Mouse (Mus musculus): Measurements from ENCODE around the gene Gm20671. TPM values are rescaled to one million over a fixed set of nuclear protein-coding genes. Genes with fewer than 3 reads are reported as not detected.
"Not testable (repeated sequence)": the region's sequence is repeated elsewhere in the genome, so short reads cannot be mapped to it uniquely, and the experiment has no call there.

Gene Gm20671
- polyA plus RNA-seq, 1 experiment from 2014 or later, result not detected

GRCm38 (mm10) chr5:32747650-32748375, 79.1 kb downstream of the Gm20671 start:
- Histone ChIP-seq H3K9ac (ENCODE audit: low read depth, low read length) (no peak overlapping the region), H3K4me1 (ENCODE audit: control insufficient read depth, insufficient read depth, low read length) (peaks cover 3% of the 10 kb centered on the region; the same call in 1 of the 2 replicates), H3K9me3 (replicated peaks; ENCODE audit: control insufficient read depth, low read length, poor library complexity, severe bottlenecking) (no peaks in the 10 kb centered on the region), H3K27ac (ENCODE audit: low read length) (no peak overlapping the region), H3K27me3 (ENCODE audit: control insufficient read depth, insufficient read depth, low read depth, low read length) (no peaks in the 10 kb centered on the region), H3K4me3 (ENCODE audit: low read depth, low read length) (no peak overlapping the region), H3K4me2 (ENCODE audit: low read length) (no peak overlapping the region), H3K36me3 (ENCODE audit: control insufficient read depth, insufficient read depth, low read length) (no peaks in the 10 kb centered on the region)
- WGBS, result 64% methylated on average over 6 of the region's 6 CpGs
- ATAC-seq, result no peak

DNA sequence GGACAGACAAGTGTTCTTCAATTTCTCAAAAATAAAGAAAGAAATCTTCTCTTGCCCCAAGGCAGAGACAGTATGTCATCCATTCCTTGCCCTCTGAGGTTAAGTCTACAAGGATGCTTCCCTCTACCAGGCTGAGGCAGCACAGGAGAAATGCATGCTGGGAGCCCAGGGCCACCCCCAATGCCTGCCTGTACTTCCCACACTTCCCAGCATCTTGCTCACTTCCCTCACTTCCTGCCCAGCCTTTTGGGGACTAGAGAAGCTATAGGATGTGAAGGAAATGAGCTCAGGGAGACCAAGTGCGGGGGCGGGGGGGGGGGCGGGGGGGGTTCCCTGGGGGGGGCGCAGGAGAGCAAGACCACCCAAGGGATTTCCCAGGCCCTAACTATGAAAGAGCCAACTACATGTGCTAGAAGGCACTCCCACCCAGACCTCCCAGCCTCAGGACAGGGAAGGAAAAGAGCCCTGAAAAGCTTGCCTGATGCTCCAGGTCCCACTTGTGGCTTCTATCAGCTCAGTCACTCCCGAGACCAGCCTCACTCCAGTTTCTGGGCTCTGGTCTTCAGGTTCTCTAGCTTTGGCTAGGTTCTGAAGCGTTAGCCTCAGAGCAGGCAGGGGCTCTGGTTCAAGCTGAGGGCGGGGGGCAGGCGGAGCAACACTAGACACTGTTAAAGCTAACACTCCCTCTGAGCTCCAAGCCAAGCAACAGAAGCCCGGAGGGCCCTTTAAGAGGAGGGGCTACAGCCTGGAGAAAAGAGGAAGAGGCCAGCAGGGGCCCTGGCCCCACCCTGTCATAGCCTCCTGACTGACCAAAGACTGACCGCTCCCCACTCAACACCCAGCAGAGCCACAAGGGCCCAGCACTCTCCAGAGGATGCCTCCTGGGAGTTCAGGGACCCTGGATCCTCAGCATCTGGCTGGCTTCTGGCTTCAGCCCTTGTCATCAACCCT, 80.9 kb downstream of the Gm20671 start:
- 0 out of 2 replicates have a peak overlapping the region, but pooled peaks have one; percentile 9 for H3K27ac ChIP-seq (ENCODE audit: low read length)
- no peak overlapping the region for H3K9ac ChIP-seq (ENCODE audit: low read depth, low read length)
- no peaks in the 10 kb centered on the region for H3K9me3 ChIP-seq (replicated peaks; ENCODE audit: control insufficient read depth, low read length, poor library complexity, severe bottlenecking)
- peaks cover 3% of the 10 kb centered on the region; the same call in 1 of the 2 replicates for H3K4me1 ChIP-seq (ENCODE audit: control insufficient read depth, insufficient read depth, low read length)
- H3K4me3 ChIP-seq (ENCODE audit: low read depth, low read length), result peak overlapping the region; percentile 25
- WGBS, result 4% methylated on average over 6 of the region's 10 CpGs
- no peaks in the 10 kb centered on the region for H3K36me3 ChIP-seq (ENCODE audit: control insufficient read depth, insufficient read depth, low read length)
- H3K4me2 ChIP-seq (ENCODE audit: low read length), result peak overlapping the region; percentile 15
- ATAC-seq, result peak; percentile 19
- H3K27me3 ChIP-seq (ENCODE audit: control insufficient read depth, insufficient read depth, low read depth, low read length), result no peaks in the 10 kb centered on the region

DNA sequence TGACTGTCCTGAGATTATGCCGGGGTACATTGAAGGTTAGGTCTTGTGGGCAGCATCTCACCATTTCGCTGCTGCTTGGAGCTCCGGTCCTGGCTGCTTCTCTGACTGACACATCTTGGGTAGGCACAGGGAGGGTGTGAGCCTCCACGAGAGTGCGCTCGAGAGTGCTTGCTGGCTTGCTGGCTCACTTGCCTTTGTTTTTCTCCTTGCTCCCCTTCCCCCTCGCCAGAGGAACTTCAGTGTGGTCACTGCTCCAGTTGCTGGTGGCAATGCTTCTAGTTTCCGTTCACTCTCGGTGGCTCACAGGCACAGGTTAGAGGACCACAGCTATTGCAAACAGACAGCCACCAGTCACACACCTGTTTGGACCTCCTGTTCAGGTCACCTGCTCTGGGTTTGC, 84.8 kb downstream of the Gm20671 start:
- H3K9ac ChIP-seq (ENCODE audit: low read depth, low read length), result no peak overlapping the region
- peak overlapping the region; percentile 78 for H3K27ac ChIP-seq (ENCODE audit: low read length)
- peaks cover 3% of the 10 kb centered on the region; the same call in 1 of the 2 replicates for H3K4me1 ChIP-seq (ENCODE audit: control insufficient read depth, insufficient read depth, low read length)
- H3K36me3 ChIP-seq (ENCODE audit: control insufficient read depth, insufficient read depth, low read length), result no peaks in the 10 kb centered on the region
- no peak overlapping the region for H3K4me3 ChIP-seq (ENCODE audit: low read depth, low read length)
- no peaks in the 10 kb centered on the region for H3K9me3 ChIP-seq (replicated peaks; ENCODE audit: control insufficient read depth, low read length, poor library complexity, severe bottlenecking)
- WGBS, result 38% methylated on average over 9 of the region's 9 CpGs
- H3K4me2 ChIP-seq (ENCODE audit: low read length), result no peak overlapping the region
- peak; percentile 47 for ATAC-seq
- H3K27me3 ChIP-seq (ENCODE audit: control insufficient read depth, insufficient read depth, low read depth, low read length), result no peaks in the 10 kb centered on the region

GRCm38 (mm10) chr5:32741377-32741776, 85.5 kb downstream of the Gm20671 start:
- 47% methylated on average over 4 of the region's 4 CpGs for WGBS
- H3K27ac ChIP-seq (ENCODE audit: low read length), result peak overlapping the region; percentile 78
- H3K27me3 ChIP-seq (ENCODE audit: control insufficient read depth, insufficient read depth, low read depth, low read length); H3K4me3 ChIP-seq (ENCODE audit: low read depth, low read length); H3K4me1 ChIP-seq (ENCODE audit: control insufficient read depth, insufficient read depth, low read length); H3K9ac ChIP-seq (ENCODE audit: low read depth, low read length); H3K4me2 ChIP-seq (ENCODE audit: low read length); H3K9me3 ChIP-seq (replicated peaks; ENCODE audit: control insufficient read depth, low read length, poor library complexity, severe bottlenecking); H3K36me3 ChIP-seq (ENCODE audit: control insufficient read depth, insufficient read depth, low read length): not testable (repeated sequence)
- ATAC-seq, result peak; percentile 62

DNA sequence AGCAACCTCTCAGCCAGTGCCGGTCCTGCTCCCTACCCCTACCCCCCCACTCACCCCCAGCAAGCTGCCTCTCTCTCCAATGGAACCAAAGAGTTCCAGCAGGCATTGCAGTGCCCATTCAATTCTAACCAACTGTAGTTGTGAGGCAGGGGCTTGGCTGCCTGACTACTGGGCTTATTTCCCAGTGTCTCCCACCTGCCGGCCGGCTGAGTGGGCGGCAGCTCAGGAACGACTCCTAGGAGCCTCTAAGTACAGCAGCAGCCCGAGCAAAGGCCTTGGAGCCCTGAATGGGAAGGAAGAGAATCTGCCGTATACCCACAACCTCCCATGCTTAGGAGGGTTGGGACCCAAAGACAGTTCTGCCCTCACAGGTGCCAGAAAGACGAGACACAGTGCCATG, 86.1 kb downstream of the Gm20671 start:
- ATAC-seq; H3K4me1 ChIP-seq (ENCODE audit: control insufficient read depth, insufficient read depth, low read length); H3K27me3 ChIP-seq (ENCODE audit: control insufficient read depth, insufficient read depth, low read depth, low read length); H3K4me3 ChIP-seq (ENCODE audit: low read depth, low read length); H3K9ac ChIP-seq (ENCODE audit: low read depth, low read length); H3K9me3 ChIP-seq (replicated peaks; ENCODE audit: control insufficient read depth, low read length, poor library complexity, severe bottlenecking); H3K36me3 ChIP-seq (ENCODE audit: control insufficient read depth, insufficient read depth, low read length): not testable (repeated sequence)
- H3K4me2 ChIP-seq (ENCODE audit: low read length), result 0 out of 2 replicates have a peak overlapping the region, but pooled peaks have one; percentile 11
- WGBS, result 74% methylated on average over 8 of the region's 8 CpGs
- peak overlapping the region; percentile 67 for H3K27ac ChIP-seq (ENCODE audit: low read length)

DNA sequence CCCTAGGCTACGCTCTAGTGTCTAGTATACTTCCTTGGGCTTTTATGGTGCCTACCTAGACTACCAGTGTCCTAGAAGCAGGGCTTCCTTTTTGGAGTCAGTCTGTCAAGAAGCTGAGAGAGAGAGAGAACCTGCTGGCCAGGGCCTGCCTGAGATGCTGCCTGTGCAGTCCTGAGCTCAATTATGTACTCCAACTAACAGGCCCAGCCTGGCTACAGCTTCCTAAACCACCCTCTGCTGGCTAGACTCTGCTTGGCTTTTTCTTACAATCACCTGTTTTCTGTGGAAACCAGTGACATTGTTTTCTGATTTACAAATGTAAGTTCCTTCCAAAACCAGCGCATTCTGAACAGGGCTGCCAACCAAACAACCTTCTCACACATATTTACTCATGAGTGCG, 86.8 kb downstream of the Gm20671 start:
- no peaks in the 10 kb centered on the region for H3K36me3 ChIP-seq (ENCODE audit: control insufficient read depth, insufficient read depth, low read length)
- no peaks in the 10 kb centered on the region for H3K9me3 ChIP-seq (replicated peaks; ENCODE audit: control insufficient read depth, low read length, poor library complexity, severe bottlenecking)
- ATAC-seq, result no peak
- H3K4me2 ChIP-seq (ENCODE audit: low read length), result no peak overlapping the region
- 95% methylated on average over 3 of the region's 3 CpGs for WGBS
- no peak overlapping the region for H3K4me3 ChIP-seq (ENCODE audit: low read depth, low read length)
- H3K4me1 ChIP-seq (ENCODE audit: control insufficient read depth, insufficient read depth, low read length), result peaks cover 3% of the 10 kb centered on the region; the same call in 1 of the 2 replicates
- H3K27ac ChIP-seq (ENCODE audit: low read length), result peak overlapping the region; percentile 67; the same call in 1 of the 2 replicates
- no peaks in the 10 kb centered on the region for H3K27me3 ChIP-seq (ENCODE audit: control insufficient read depth, insufficient read depth, low read depth, low read length)
- no peak overlapping the region for H3K9ac ChIP-seq (ENCODE audit: low read depth, low read length)

DNA sequence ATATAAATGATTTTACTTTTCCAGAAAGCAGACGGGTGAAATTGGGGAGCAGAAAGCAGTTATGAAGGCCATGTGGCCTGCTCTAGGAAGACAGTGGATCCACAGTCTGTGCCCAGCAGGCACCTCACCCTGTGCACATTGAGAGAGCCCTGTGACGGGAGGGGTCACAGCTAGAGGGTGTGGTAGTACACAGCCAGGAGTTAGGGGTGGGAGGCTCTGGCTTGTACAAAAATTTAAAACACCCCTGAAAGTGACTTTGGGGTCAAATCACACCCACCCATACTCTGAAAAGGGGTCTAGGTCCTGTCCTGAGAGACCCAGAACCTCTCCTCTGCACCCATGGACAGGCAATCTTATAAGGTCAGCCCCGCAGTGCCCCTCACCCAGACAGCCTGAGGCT, 90.1 kb downstream of the Gm20671 start:
- H3K27me3 ChIP-seq (ENCODE audit: control insufficient read depth, insufficient read depth, low read depth, low read length); H3K9ac ChIP-seq (ENCODE audit: low read depth, low read length); H3K4me1 ChIP-seq (ENCODE audit: control insufficient read depth, insufficient read depth, low read length); H3K4me2 ChIP-seq (ENCODE audit: low read length); H3K4me3 ChIP-seq (ENCODE audit: low read depth, low read length); H3K36me3 ChIP-seq (ENCODE audit: control insufficient read depth, insufficient read depth, low read length); H3K27ac ChIP-seq (ENCODE audit: low read length); H3K9me3 ChIP-seq (replicated peaks; ENCODE audit: control insufficient read depth, low read length, poor library complexity, severe bottlenecking): not testable (repeated sequence)
- ATAC-seq, result peak; percentile 37; the same call in 1 of the 2 replicates
- WGBS, result 93% methylated on average over 3 of the region's 3 CpGs

- no peaks in the 10 kb centered on the region for H3K4me1 ChIP-seq (ENCODE audit: control insufficient read depth, insufficient read depth, low read length)
Observed at GRCm38 (mm10) chr5:32735779-32736178, 91.1 kb downstream of the Gm20671 start.

DNA sequence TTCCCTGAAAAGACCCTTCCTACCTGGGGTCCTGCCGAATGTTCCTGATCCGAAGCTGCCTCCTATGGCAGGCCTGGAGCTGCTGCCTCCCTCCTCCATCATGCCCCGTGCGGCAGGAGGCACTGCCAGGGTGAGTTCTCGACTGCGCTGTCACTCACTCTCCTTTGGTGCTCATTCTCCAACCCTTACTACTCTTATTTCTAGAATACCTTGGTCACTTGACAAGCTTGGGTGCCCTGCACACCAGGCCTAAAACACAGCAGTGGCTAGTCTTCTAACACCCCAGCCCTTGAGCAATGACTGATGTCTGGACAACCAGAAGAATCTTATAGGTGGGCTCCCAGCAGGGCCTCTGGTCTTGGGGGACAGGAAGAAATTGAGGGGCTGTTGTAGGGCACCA, 93.0 kb downstream of the Gm20671 start:
- not testable (repeated sequence) for H3K27ac ChIP-seq (ENCODE audit: low read length); H3K4me1 ChIP-seq (ENCODE audit: control insufficient read depth, insufficient read depth, low read length); H3K4me2 ChIP-seq (ENCODE audit: low read length); H3K9me3 ChIP-seq (replicated peaks; ENCODE audit: control insufficient read depth, low read length, poor library complexity, severe bottlenecking); H3K9ac ChIP-seq (ENCODE audit: low read depth, low read length); H3K36me3 ChIP-seq (ENCODE audit: control insufficient read depth, insufficient read depth, low read length); H3K4me3 ChIP-seq (ENCODE audit: low read depth, low read length); H3K27me3 ChIP-seq (ENCODE audit: control insufficient read depth, insufficient read depth, low read depth, low read length)
- peak; percentile 52; the same call in 1 of the 2 replicates for ATAC-seq
- WGBS, result 95% methylated on average over 6 of the region's 6 CpGs

More at GRCm38 (mm10) chr5:32735779-32736178, 91.1 kb downstream of the Gm20671 start:
- Histone ChIP-seq H3K4me2 (ENCODE audit: low read length) (no peak overlapping the region), H3K27me3 (ENCODE audit: control insufficient read depth, insufficient read depth, low read depth, low read length) (no peaks in the 10 kb centered on the region), H3K9me3 (replicated peaks; ENCODE audit: control insufficient read depth, low read length, poor library complexity, severe bottlenecking) (no peaks in the 10 kb centered on the region), H3K27ac (ENCODE audit: low read length) (no peak overlapping the region), H3K9ac (ENCODE audit: low read depth, low read length) (no peak overlapping the region), H3K36me3 (ENCODE audit: control insufficient read depth, insufficient read depth, low read length) (no peaks in the 10 kb centered on the region), H3K4me3 (ENCODE audit: low read depth, low read length) (no peak overlapping the region)
- 90% methylated on average over 5 of the region's 6 CpGs for whole genome bisulfite sequencing
- ATAC-seq, result no peak
